Mouse (Mus musculus) intestine, embryonic 15.5 days (tissue): ENCODE results near the gene Ppp2r5b. TPM values are rescaled to one million over a fixed set of nuclear protein-coding genes. Genes with fewer than 3 reads are reported as not detected.

Experiments used
- microRNA counts: library from miRNA; unstranded; fragments of <30 nt; microRNA quantifications from one replicate; lab custom pipeline; 2016
- polyA plus RNA-seq: library from polyadenylated mRNA; unstranded; fragments of >200 nt; fragmentation: Nextera tagmentation; extraction: Ambion mirVana; gene quantifications from 2 replicates; pipeline ENCODE4 v1.2.1, GENCODE M21; 2015

The Ppp2r5b gene
- polyA plus RNA-seq, 1 experiment from 2014 or later, result 21.2 TPM

MicroRNAs within 50 kb of the gene (microRNA counts, 519-probe panel; counts per million panel counts)
- 4,122 counts per million, percentile 95 among the panel's probes with 10 or more counts for microRNA mmu-miR-192 (lab: Ali Mortazavi, UCI)

Other genes with a start within 250 kb of the Ppp2r5b start
- not detected in 2 replicates for gene Slc22a20, start 249.7 kb downstream of the Ppp2r5b start, polyA plus RNA-seq
- gene Capn1, start 220.0 kb downstream of the Ppp2r5b start, polyA plus RNA-seq, result 10.3 and 10.4 TPM in 2 replicates
- 24.2 and 27.4 TPM in 2 replicates for gene Syvn1, start 189.3 kb downstream of the Ppp2r5b start, polyA plus RNA-seq
- gene Mrpl49, start 178.1 kb downstream of the Ppp2r5b start, polyA plus RNA-seq, result 72.7 and 78.4 TPM in 2 replicates
- gene Fau, start 178.0 kb downstream of the Ppp2r5b start, polyA plus RNA-seq, result 876 and 881 TPM in 2 replicates
- 30.1 and 31.9 TPM in 2 replicates for gene Znhit2, start 174.7 kb downstream of the Ppp2r5b start, polyA plus RNA-seq
- gene Tm7sf2, start 167.5 kb downstream of the Ppp2r5b start, polyA plus RNA-seq, result 34.8 and 34.9 TPM in 2 replicates
- gene Vps51, start 158.6 kb downstream of the Ppp2r5b start, polyA plus RNA-seq, result 61.2 and 64.5 TPM in 2 replicates
- gene Tmem262, start 155.8 kb downstream of the Ppp2r5b start, polyA plus RNA-seq, result not detected in 2 replicates
- gene Gm28374, start 153.6 kb downstream of the Ppp2r5b start, polyA plus RNA-seq, result 1.3 and 2.2 TPM in 2 replicates
- 58.5 and 61.3 TPM in 2 replicates for gene Zfpl1, start 150.9 kb downstream of the Ppp2r5b start, polyA plus RNA-seq
- 32.3 and 32.9 TPM in 2 replicates for gene Cdca5, start 150.9 kb downstream of the Ppp2r5b start, polyA plus RNA-seq
- 0.18 and 0.37 TPM in 2 replicates for gene AC131692.1, start 141.5 kb downstream of the Ppp2r5b start, polyA plus RNA-seq
- 28.9 and 38.8 TPM in 2 replicates for gene Naaladl1, start 130.1 kb downstream of the Ppp2r5b start, polyA plus RNA-seq
- 44.3 and 44.7 TPM in 2 replicates for gene Sac3d1, start 117.2 kb downstream of the Ppp2r5b start, polyA plus RNA-seq
- gene Snx15, start 107.6 kb downstream of the Ppp2r5b start, polyA plus RNA-seq, result 31.7 and 33.8 TPM in 2 replicates
- gene Batf2, start 94.9 kb downstream of the Ppp2r5b start, polyA plus RNA-seq, result 0.80 and 1.3 TPM in 2 replicates
- 99.2 and 103 TPM in 2 replicates for gene Arl2, start 94.3 kb downstream of the Ppp2r5b start, polyA plus RNA-seq
- not detected in 2 replicates for gene Majin, start 51.5 kb downstream of the Ppp2r5b start, polyA plus RNA-seq
- 0.39 and 0.41 TPM in 2 replicates for gene Gpha2, start 9.5 kb downstream of the Ppp2r5b start, polyA plus RNA-seq
- gene Atg2a, start 5.8 kb upstream of the Ppp2r5b start, polyA plus RNA-seq, result 6.9 and 8.7 TPM in 2 replicates
- gene Ehd1, start 40.9 kb upstream of the Ppp2r5b start, polyA plus RNA-seq, result 88.8 and 115 TPM in 2 replicates
- 1.0 and 1.4 TPM in 2 replicates for gene Cdc42bpg, start 70.6 kb upstream of the Ppp2r5b start, polyA plus RNA-seq
- gene Men1, start 99.1 kb upstream of the Ppp2r5b start, polyA plus RNA-seq, result 68.8 and 71.9 TPM in 2 replicates
- 8.8 and 11.0 TPM in 2 replicates for gene Map4k2, start 105.3 kb upstream of the Ppp2r5b start, polyA plus RNA-seq
- gene Sf1, start 127.8 kb upstream of the Ppp2r5b start, polyA plus RNA-seq, result 118 and 129 TPM in 2 replicates
- 6.1 and 6.3 TPM in 2 replicates for gene Pygm, start 148.5 kb upstream of the Ppp2r5b start, polyA plus RNA-seq
- gene Rasgrp2, start 163.5 kb upstream of the Ppp2r5b start, polyA plus RNA-seq, result 36.9 and 48.6 TPM in 2 replicates
- gene Nrxn2, start 182.9 kb upstream of the Ppp2r5b start, polyA plus RNA-seq, result 1.1 and 2.0 TPM in 2 replicates